In genomic region chr17:5237765-5238164, GRCm38 (mm10) we compare ENCODE assay signal across 15 mouse cellular contexts.
DNase-seq lines count a peak whose midpoint lies in the region; ATAC-seq and TF ChIP-seq lines count a peak whose summit lies in the region.
"Had no signal": no experiment of that assay in that cellular context is flagged by ENCODE, and none has a peak within 500 bp of the region (broad histone marks: within the 10 kb centered on the region; RNA-seq: fewer than 3 reads in every experiment).

No protein-coding gene starts in this region.

- peaks cover 59% of the 10 kb centered on the region for H3K4me1 ChIP-seq in embryonic facial prominence, embryonic 13.5 days
- peaks cover 57% of the 10 kb centered on the region for H3K4me1 ChIP-seq in embryonic facial prominence, embryonic 10.5 days
- peaks cover 22% of the 10 kb centered on the region for H3K4me1 ChIP-seq in heart, postnatal 0 days (ENCODE audit: control insufficient read depth, insufficient read depth)
- H3K4me1 ChIP-seq in embryonic facial prominence, embryonic 14.5 days (ENCODE audit: control insufficient read depth, insufficient read depth, low read length): peaks cover 43% of the 10 kb centered on the region
- peaks cover 4% of the 10 kb centered on the region for H3K4me1 ChIP-seq in stomach, embryonic 15.5 days

- no peak overlapping the region for H3K4me2 ChIP-seq in embryonic facial prominence, embryonic 13.5 days
- H3K4me2 ChIP-seq in heart, postnatal 0 days (ENCODE audit: low read depth, low read length): no peak overlapping the region
- no peak overlapping the region for H3K4me2 ChIP-seq in embryonic facial prominence, embryonic 14.5 days (ENCODE audit: low read depth, low read length)
- no peak overlapping the region for H3K4me2 ChIP-seq in stomach, embryonic 15.5 days
- H3K4me2 ChIP-seq: embryonic facial prominence, embryonic 12.5 days had no signal

- H3K4me3 ChIP-seq in embryonic facial prominence, embryonic 13.5 days: no peak overlapping the region
- no peak overlapping the region for H3K4me3 ChIP-seq in embryonic facial prominence, embryonic 10.5 days
- no peak overlapping the region for H3K4me3 ChIP-seq in heart, postnatal 0 days (ENCODE audit: low read depth, low read length)
- H3K4me3 ChIP-seq in embryonic facial prominence, embryonic 14.5 days (ENCODE audit: low read depth, low read length): no peak overlapping the region
- H3K4me3 ChIP-seq in stomach, embryonic 15.5 days (replicated peaks): no peak overlapping the region
- H3K4me3 ChIP-seq: embryonic facial prominence, embryonic 12.5 days had no signal

- no peak for TF ChIP-seq CTCF in heart, postnatal 0 days (IDR thresholded peaks at IDR 0.05; ENCODE audit: low read depth)

- 0 out of 2 replicates have a peak, but pooled peaks cover 1% of the 10 kb centered on the region for H3K36me3 ChIP-seq in embryonic facial prominence, embryonic 13.5 days
- H3K36me3 ChIP-seq in embryonic facial prominence, embryonic 10.5 days (replicated peaks): peaks cover 2% of the 10 kb centered on the region
- no peaks in the 10 kb centered on the region for H3K36me3 ChIP-seq in heart, postnatal 0 days (replicated peaks; ENCODE audit: control insufficient read depth, insufficient read depth, low read length)
- H3K36me3 ChIP-seq in embryonic facial prominence, embryonic 14.5 days (ENCODE audit: control insufficient read depth, insufficient read depth, low read length): no peaks in the 10 kb centered on the region
- no peaks in the 10 kb centered on the region for H3K36me3 ChIP-seq in stomach, embryonic 15.5 days
- H3K36me3 ChIP-seq: embryonic facial prominence, embryonic 12.5 days had no signal

- 39% methylated on average over 3 of the region's 3 CpGs for WGBS in embryonic facial prominence, embryonic 13.5 days
- 74% methylated on average over 3 of the region's 3 CpGs for WGBS in embryonic facial prominence, embryonic 10.5 days
- WGBS in heart, postnatal 0 days: 36% methylated on average over 3 of the region's 3 CpGs
- WGBS in embryonic facial prominence, embryonic 14.5 days: 39% methylated on average over 3 of the region's 3 CpGs
- WGBS in stomach, embryonic 15.5 days: 25% methylated on average over 3 of the region's 3 CpGs

- 0 out of 2 replicates have a peak overlapping the region, but pooled peaks have one; percentile 36 for H3K9ac ChIP-seq in embryonic facial prominence, embryonic 13.5 days
- no peak overlapping the region for H3K9ac ChIP-seq in heart, postnatal 0 days (replicated peaks; ENCODE audit: low read depth, low read length)
- no peak overlapping the region for H3K9ac ChIP-seq in embryonic facial prominence, embryonic 14.5 days (ENCODE audit: low read depth, low read length)
- H3K9ac ChIP-seq in stomach, embryonic 15.5 days: no peak overlapping the region
- H3K9ac ChIP-seq: embryonic facial prominence, embryonic 12.5 days; liver, postnatal 0 days had no signal

- no peak for DNase-seq in embryonic facial prominence, embryonic 10.5 days (ENCODE audit: low spot score)
- peak; percentile 39 for DNase-seq in heart, postnatal 0 days (ENCODE audit: low spot score)
- DNase-seq in heart, postnatal 10 days: no peak
- no peak for DNase-seq in embryonic facial prominence, embryonic 14.5 days (ENCODE audit: low spot score)
- DNase-seq in cerebellum, postnatal 4 days (ENCODE audit: low spot score in 2 of 2): no peak
- DNase-seq in spleen, postnatal 36 days (ENCODE audit: low spot score in 2 of 2): no peak
- DNase-seq: adrenal gland, postnatal 14 days; kidney, postnatal 25 days; liver, postnatal 0 days; midbrain, embryonic 14.5 days; right cerebral cortex, adult 18-20 months had no signal

- H3K9me3 ChIP-seq in embryonic facial prominence, embryonic 13.5 days: no peaks in the 10 kb centered on the region
- no peaks in the 10 kb centered on the region for H3K9me3 ChIP-seq in embryonic facial prominence, embryonic 10.5 days
- no peaks in the 10 kb centered on the region for H3K9me3 ChIP-seq in heart, postnatal 0 days (replicated peaks; ENCODE audit: control insufficient read depth, low read length)
- H3K9me3 ChIP-seq in embryonic facial prominence, embryonic 14.5 days (ENCODE audit: control insufficient read depth, low read length): no peaks in the 10 kb centered on the region
- no peaks in the 10 kb centered on the region for H3K9me3 ChIP-seq in stomach, embryonic 15.5 days
- H3K9me3 ChIP-seq: embryonic facial prominence, embryonic 12.5 days had no signal

- intact Hi-C loops in heart, postnatal 10 days (cut with DNase I): no loop called here

- TF ChIP-seq EP300 in heart, postnatal 0 days (IDR thresholded peaks at IDR 0.05; ENCODE audit: low read depth): no peak

- H3K27ac ChIP-seq in embryonic facial prominence, embryonic 13.5 days: 0 out of 2 replicates have a peak overlapping the region, but pooled peaks have one; percentile 16
- no peak overlapping the region for H3K27ac ChIP-seq in embryonic facial prominence, embryonic 10.5 days (replicated peaks)
- H3K27ac ChIP-seq in heart, postnatal 0 days (ENCODE audit: low read depth): peak overlapping the region; percentile 22; the same call in 1 of the 2 replicates
- no peak overlapping the region for H3K27ac ChIP-seq in embryonic facial prominence, embryonic 14.5 days (replicated peaks; ENCODE audit: low read depth, low read length)
- peak overlapping the region; percentile 49 for H3K27ac ChIP-seq in stomach, embryonic 15.5 days
- H3K27ac ChIP-seq: embryonic facial prominence, embryonic 12.5 days had no signal

- ATAC-seq in embryonic facial prominence, embryonic 13.5 days (ENCODE audit: insufficient number of reproducible peaks, insufficient read depth, low FRiP score, low TSS enrichment, low read depth): no peak
- ATAC-seq in heart, postnatal 0 days (ENCODE audit: insufficient read depth, low read depth): no peak
- peak; percentile 32; the same call in 1 of the 2 replicates for ATAC-seq in embryonic facial prominence, embryonic 14.5 days (ENCODE audit: low read depth)
- peak; percentile 69 for ATAC-seq in stomach, embryonic 15.5 days (ENCODE audit: insufficient read depth, low FRiP score, low read depth)
- ATAC-seq: intestine, postnatal 0 days; liver, postnatal 0 days had no signal

- no peaks in the 10 kb centered on the region for H3K27me3 ChIP-seq in embryonic facial prominence, embryonic 13.5 days
- no peaks in the 10 kb centered on the region for H3K27me3 ChIP-seq in embryonic facial prominence, embryonic 10.5 days (replicated peaks; ENCODE audit: low read depth, poor library complexity, severe bottlenecking)
- H3K27me3 ChIP-seq in heart, postnatal 0 days (ENCODE audit: control insufficient read depth, insufficient read depth, low read length): no peaks in the 10 kb centered on the region
- no peaks in the 10 kb centered on the region for H3K27me3 ChIP-seq in embryonic facial prominence, embryonic 14.5 days (replicated peaks; ENCODE audit: control insufficient read depth, insufficient read depth, low read length)
- no peaks in the 10 kb centered on the region for H3K27me3 ChIP-seq in stomach, embryonic 15.5 days (replicated peaks)
- H3K27me3 ChIP-seq: embryonic facial prominence, embryonic 12.5 days had no signal

Comparison
In these comparisons a context has a peak if more than half of its experiments do, and no peak if none do; other contexts are left out.
1. ATAC-seq: peak in embryonic facial prominence, embryonic 14.5 days (single experiment) and stomach, embryonic 15.5 days (single experiment); none in embryonic facial prominence, embryonic 13.5 days (single experiment) and heart, postnatal 0 days (single experiment).
2. H3K27ac ChIP-seq: peak in embryonic facial prominence, embryonic 13.5 days (single experiment), heart, postnatal 0 days (single experiment) and stomach, embryonic 15.5 days (single experiment); none in embryonic facial prominence, embryonic 10.5 days (single experiment) and embryonic facial prominence, embryonic 14.5 days (single experiment).